Mouse (Mus musculus) embryonic facial prominence, embryonic 11.5 days (tissue): Measurements from ENCODE around the gene Crocc. TPM values are rescaled to one million over a fixed set of nuclear protein-coding genes. Genes with fewer than 3 reads are reported as not detected.
A peak's percentile ranks its signal among the peaks of the same experiment; 100 is the strongest.

Experiments
- ATAC-seq: fragments of 200-750 bp; cut with Nextera tagmentation; replicated peaks from 2 replicates; pipeline ENCODE4 v1.8.0; 2017; ENCODE audit warnings: low read depth; ENCODE audit not compliant: insufficient number of reproducible peaks, low FRiP score, low TSS enrichment
- DNase-seq: peaks from one replicate; pipeline ENCODE4 v3.0.0-alpha.2; 2015; ENCODE audit warnings: low spot score
- H3K27ac ChIP-seq: fragments of 300-500 bp; sonication (generic); replicated peaks from 2 replicates; pipeline ENCODE4 v1.5.1; 2014; ENCODE audit warnings: mild to moderate bottlenecking, low read depth, low read length, control low read depth
- H3K27me3 ChIP-seq: fragments of 300-500 bp; sonication (generic); 2 replicates; pipeline ENCODE4 v1.6.1; 2014; ENCODE audit warnings: mild to moderate bottlenecking, low read length, moderate library complexity, mixed read lengths; ENCODE audit not compliant: control insufficient read depth, insufficient read depth
- H3K36me3 ChIP-seq: fragments of 300-500 bp; sonication (generic); replicated peaks from 2 replicates; pipeline ENCODE4 v1.6.1; 2014; ENCODE audit warnings: low read depth, mild to moderate bottlenecking, low read length, moderate library complexity, mixed read lengths; ENCODE audit not compliant: control insufficient read depth, insufficient read depth
- H3K4me1 ChIP-seq: fragments of 300-500 bp; sonication (generic); 2 replicates; pipeline ENCODE4 v1.6.1; 2014; ENCODE audit warnings: low read length, mixed read lengths; ENCODE audit not compliant: control insufficient read depth, insufficient read depth
- H3K4me2 ChIP-seq: fragments of 300-500 bp; sonication (generic); 2 replicates; pipeline ENCODE4 v1.6.1; 2014; ENCODE audit warnings: low read depth, mild to moderate bottlenecking, control low read depth, low read length, moderate library complexity
- H3K4me3 ChIP-seq: fragments of 300-500 bp; sonication (generic); 2 replicates; pipeline ENCODE4 v1.5.1; 2014; ENCODE audit warnings: low read depth, low read length, control low read depth
- H3K9ac ChIP-seq: fragments of 300-500 bp; sonication (generic); replicated peaks from 2 replicates; pipeline ENCODE4 v1.6.1; 2014; ENCODE audit warnings: mild to moderate bottlenecking, control low read depth, low read length
- H3K9me3 ChIP-seq: fragments of 300-500 bp; sonication (generic); replicated peaks from 2 replicates; pipeline ENCODE4 v1.6.1; 2016; ENCODE audit warnings: mild to moderate bottlenecking, low read length, inconsistent platforms, mixed read lengths; ENCODE audit not compliant: control insufficient read depth
- WGBS: fragments of 180-500 bp; shearing (Covaris S2); extraction: QIAGEN DNeasy Blood & Tissue Kit; methylation state at CpG from one replicate; pipeline ENCODE4 v1.1.7; 2014; 5-methylcytosine and 5-hydroxymethylcytosine counted together
- polyA plus RNA-seq: library from polyadenylated mRNA; unstranded; fragments of >200 nt; fragmentation: Nextera tagmentation; extraction: Ambion mirVana; gene quantifications from 2 replicates; pipeline ENCODE4 v1.2.1, GENCODE M21; 2014

The Crocc gene
- polyA plus RNA-seq, 1 experiment from 2014 or later, result 6.8 TPM

DNA sequence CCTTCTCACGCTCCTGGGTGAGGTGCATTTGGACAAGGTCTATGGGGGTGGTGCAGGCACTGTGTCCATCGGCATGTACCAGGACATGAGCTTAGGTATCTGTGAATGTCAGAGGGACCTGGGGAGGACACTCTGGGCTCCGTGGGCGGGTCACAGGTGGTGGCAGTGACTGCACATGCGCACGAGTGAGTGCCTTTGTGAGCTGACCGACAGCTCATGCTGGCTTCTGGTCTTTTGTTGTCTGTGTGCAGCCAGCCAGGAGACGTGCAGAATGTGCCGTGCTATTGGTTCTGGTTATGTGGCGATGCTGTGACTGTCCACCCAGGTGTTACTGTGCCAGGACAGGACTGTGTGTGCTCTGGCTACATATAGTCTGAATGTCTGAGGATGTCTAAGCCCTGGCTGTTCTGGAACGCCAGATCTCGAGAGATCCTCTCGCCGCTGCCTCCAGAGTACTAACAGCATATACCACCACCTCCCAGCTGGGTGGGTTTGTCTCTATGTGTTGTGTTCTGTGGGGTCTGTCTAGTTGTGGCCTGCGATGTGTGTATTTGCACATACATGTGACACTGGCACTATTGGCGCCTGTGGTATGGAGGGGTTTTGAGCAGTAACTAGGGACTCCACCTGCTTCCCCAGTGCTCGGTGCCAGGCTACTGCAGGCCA, 11.4 kb downstream of the Crocc start:
- no peaks in the 10 kb centered on the region for H3K9me3 ChIP-seq
- no peaks in the 10 kb centered on the region for H3K27me3 ChIP-seq
- H3K4me2 ChIP-seq, result no peak overlapping the region
- no peak overlapping the region for H3K9ac ChIP-seq
- no peaks in the 10 kb centered on the region; the same call in none of the 2 replicates for H3K36me3 ChIP-seq
- ATAC-seq (no peak; the same call in 1 of the 2 replicates), DNase-seq (no peak)
- WGBS, result 79% methylated on average over 17 of the region's 17 CpGs
- peaks cover 4% of the 10 kb centered on the region; the same call in 1 of the 2 replicates for H3K4me1 ChIP-seq
- H3K27ac ChIP-seq, result peak overlapping the region; percentile 28; the same call in 1 of the 2 replicates
- no peak overlapping the region for H3K4me3 ChIP-seq

DNA sequence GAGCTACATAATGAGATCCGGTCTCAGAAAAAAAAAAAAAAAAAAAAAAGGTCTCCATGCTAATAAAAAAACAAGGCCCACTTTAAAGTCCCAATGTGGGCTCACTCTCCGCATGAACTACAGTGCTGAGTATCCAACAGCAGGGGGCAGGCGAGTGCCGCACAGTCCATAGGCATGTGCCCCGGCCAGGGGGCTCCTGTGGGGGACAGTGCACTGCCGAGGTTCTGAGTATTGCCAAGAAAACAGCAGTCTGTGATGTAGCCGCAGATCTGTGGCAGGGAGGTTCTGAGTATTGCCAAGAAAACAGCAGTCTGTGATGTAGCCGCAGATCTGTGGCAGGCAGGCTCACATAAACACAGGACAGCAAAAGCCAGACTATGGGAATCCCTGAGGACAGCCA, 15.5 kb downstream of the Crocc start:
- H3K9me3 ChIP-seq, result no peaks in the 10 kb centered on the region
- H3K4me2 ChIP-seq, result no peak overlapping the region
- no peak overlapping the region for H3K4me3 ChIP-seq
- 22% methylated on average over 8 of the region's 8 CpGs for WGBS
- DNase-seq (peak; percentile 80), ATAC-seq (no peak)
- no peaks in the 10 kb centered on the region; the same call in none of the 2 replicates for H3K36me3 ChIP-seq
- H3K27ac ChIP-seq, result no peak overlapping the region
- H3K27me3 ChIP-seq, result no peaks in the 10 kb centered on the region
- no peak overlapping the region for H3K9ac ChIP-seq
- H3K4me1 ChIP-seq, result no peaks in the 10 kb centered on the region

DNA sequence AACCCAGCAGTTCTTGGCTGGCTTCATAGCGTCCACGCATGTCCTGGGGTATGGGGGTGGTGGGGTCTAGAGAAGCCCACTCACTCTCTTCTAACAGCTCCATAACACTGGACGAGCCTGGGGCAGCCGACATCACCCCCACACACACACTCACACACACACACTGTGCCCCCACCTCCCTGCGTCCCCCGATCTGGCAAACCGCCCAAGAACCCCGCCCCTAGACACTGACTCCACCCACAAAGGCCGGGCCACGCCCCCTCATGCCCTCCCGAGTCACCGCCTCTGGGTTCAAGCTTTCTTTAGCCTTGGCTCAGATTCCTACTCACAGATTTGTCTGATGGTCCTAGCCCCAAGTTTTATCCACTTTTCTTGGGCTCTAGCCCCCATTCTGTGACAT, 19.2 kb downstream of the Crocc start:
- 57% methylated on average over 12 of the region's 12 CpGs for WGBS
- ATAC-seq (no peak), DNase-seq (no peak)
- Histone ChIP-seq H3K36me3 (no peaks in the 10 kb centered on the region; the same call in none of the 2 replicates), H3K27ac (no peak overlapping the region), H3K27me3 (no peaks in the 10 kb centered on the region), H3K4me3 (no peak overlapping the region), H3K4me1 (no peaks in the 10 kb centered on the region), H3K9ac (no peak overlapping the region; the same call in 1 of the 2 replicates), H3K4me2 (no peak overlapping the region), H3K9me3 (no peaks in the 10 kb centered on the region)

DNA sequence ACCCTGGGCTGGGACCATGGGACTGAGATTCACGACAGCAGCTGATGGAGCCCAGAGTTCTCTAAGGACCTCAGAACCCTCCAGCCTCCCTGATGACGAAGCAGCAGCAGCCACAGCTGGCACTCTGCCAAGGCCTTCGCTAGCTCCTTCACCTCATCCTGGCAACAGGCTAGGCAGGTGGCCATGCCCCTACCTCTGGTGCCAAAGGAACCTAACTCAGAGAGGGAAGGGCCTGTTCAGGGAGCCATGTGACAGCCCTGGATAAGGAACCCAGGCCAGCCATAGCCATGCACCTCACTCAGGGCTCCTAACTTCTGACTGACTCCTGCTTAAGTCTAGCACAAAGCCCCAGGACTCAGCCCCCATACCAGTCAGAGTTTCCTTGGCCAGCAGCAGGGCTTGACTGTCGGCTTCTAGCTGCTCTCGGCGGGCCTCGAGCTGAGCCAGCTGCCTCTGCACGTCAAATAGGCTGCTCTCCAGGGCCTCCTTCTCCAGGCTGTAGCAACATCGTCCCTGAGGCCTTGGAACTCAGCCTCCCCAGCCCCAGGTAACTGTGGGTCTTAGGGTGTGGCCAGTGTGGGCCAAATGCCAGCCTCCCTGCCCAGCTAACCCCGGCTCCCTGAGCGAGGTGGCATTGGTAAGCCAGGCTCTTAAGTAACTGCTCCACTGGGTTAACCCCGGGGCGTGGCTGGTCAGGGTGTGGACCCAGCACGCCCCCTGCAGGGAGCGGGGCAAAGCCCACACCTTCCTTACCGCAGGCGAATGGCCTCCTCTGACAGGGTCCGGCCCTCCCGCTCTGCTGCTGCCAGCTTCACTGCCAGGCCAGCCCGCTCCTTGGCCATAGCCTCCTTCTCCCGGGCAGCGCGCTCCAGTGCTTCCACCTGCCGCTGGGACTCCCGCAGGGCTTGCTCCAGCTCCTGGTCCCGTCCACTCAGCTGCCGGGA, 26.5 kb downstream of the Crocc start:
- no peaks in the 10 kb centered on the region for H3K9me3 ChIP-seq
- no peaks in the 10 kb centered on the region for H3K4me1 ChIP-seq
- DNase-seq (no peak), ATAC-seq (no peak)
- H3K4me2 ChIP-seq, result no peak overlapping the region
- peaks cover 5% of the 10 kb centered on the region for H3K36me3 ChIP-seq
- H3K27ac ChIP-seq, result no peak overlapping the region
- H3K27me3 ChIP-seq, result no peaks in the 10 kb centered on the region
- no peak overlapping the region for H3K4me3 ChIP-seq
- no peak overlapping the region for H3K9ac ChIP-seq
- WGBS, result 88% methylated on average over 27 of the region's 27 CpGs

DNA sequence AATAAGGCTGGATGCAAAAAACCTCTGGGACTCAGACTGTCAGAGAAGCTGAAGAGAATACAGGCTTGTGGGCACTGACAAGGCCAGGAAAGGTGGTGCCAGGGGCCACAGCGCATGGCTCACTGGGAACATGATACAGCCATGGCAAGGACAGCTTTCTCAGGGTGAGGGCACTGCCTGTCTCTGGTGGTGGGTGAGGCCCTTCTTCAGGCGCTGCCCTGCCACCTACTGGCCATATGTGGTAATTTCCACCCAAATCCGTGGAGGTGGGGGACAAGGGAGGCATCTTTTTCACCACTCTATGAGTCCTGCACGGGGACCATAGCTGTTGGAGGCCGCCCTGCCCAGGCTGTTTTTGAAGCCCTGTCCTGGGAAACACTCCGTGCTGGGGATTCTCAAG, 28.6 kb downstream of the Crocc start:
- Histone ChIP-seq H3K36me3 (peaks cover 8% of the 10 kb centered on the region), H3K4me1 (no peaks in the 10 kb centered on the region), H3K27me3 (no peaks in the 10 kb centered on the region), H3K4me3 (no peak overlapping the region), H3K9ac (no peak overlapping the region), H3K27ac (no peak overlapping the region), H3K9me3 (no peaks in the 10 kb centered on the region), H3K4me2 (no peak overlapping the region)
- DNase-seq (peak; percentile 76), ATAC-seq (peak; percentile 49; the same call in 1 of the 2 replicates)
- 19% methylated on average over 6 of the region's 6 CpGs for WGBS

DNA sequence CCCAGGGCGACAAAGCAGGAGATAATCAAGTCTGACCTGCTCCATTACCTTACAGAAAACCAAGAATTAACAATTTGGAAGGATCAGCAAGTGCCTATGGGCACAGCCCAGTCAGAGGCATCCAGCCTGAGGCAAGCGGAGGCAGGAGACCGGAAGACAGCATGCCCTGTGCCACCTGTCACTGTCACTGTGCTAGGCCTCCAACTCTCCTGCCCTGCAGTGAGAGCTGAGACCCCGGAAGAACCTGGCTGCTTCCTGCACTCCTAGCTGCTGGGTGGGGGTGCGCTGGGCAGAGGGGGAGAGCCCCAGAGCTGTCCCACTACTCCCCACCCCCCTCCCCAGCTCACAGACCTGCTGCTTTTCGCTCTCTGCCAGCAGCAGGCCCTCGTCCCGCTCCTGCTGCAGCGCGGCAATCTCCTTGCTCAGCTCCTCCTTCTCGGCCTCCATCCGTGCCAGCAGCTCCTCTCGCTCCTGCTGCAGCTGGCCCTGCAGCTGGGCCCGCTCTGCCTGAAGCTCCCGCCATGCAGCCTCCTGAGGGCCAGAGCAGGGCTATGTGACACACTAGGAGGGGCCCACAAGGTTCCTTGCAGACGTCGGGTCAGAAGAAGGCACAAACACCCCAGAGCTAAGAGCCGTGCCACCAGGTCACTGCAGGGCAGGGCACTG, 29.7 kb downstream of the Crocc start:
- no peak for ATAC-seq
- Histone ChIP-seq H3K4me2 (no peak overlapping the region), H3K4me1 (no peaks in the 10 kb centered on the region), H3K27ac (no peak overlapping the region), H3K9me3 (no peaks in the 10 kb centered on the region), H3K27me3 (no peaks in the 10 kb centered on the region), H3K36me3 (peaks cover 8% of the 10 kb centered on the region), H3K9ac (no peak overlapping the region), H3K4me3 (no peak overlapping the region)
- WGBS, result 85% methylated on average over 17 of the region's 18 CpGs
- no peak for DNase-seq

DNA sequence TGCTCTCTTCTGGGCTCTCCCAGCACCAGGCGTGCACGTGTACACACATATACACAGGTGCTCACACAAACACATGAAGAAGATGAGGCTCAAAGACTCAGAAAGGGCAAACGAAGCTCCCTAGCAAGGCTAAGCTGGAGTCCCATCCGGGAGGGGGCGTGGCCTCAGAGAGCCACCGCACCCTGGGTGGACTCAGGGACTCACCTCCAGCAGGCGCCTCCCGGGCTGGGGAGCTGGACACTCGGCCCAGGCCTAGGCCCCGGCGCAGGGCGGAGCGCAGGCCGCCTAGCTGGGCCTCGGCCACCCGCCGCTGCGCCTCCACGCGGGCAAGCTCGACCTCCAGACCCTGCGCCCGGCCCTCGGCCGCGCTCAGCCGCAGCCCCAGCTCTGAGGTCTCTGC, 35.4 kb downstream of the Crocc start:
- H3K9ac ChIP-seq, result no peak overlapping the region
- H3K4me3 ChIP-seq, result no peak overlapping the region
- DNase-seq (no peak), ATAC-seq (no peak)
- H3K9me3 ChIP-seq, result no peaks in the 10 kb centered on the region
- WGBS, result 73% methylated on average over 26 of the region's 27 CpGs
- no peak overlapping the region for H3K27ac ChIP-seq
- H3K36me3 ChIP-seq, result peaks cover 3% of the 10 kb centered on the region; the same call in 1 of the 2 replicates
- peaks cover 14% of the 10 kb centered on the region for H3K4me1 ChIP-seq
- H3K4me2 ChIP-seq, result no peak overlapping the region
- no peaks in the 10 kb centered on the region for H3K27me3 ChIP-seq
